Comparison of ENCODE assay signal across 13 mouse cellular contexts in genomic region chrX:144526042-144526441, GRCm38 (mm10).
DNase-seq lines count a peak whose midpoint lies in the region; ATAC-seq and TF ChIP-seq lines count a peak whose summit lies in the region.
"Had no signal": no experiment of that assay in that cellular context is flagged by ENCODE, and none has a peak within 500 bp of the region (broad histone marks: within the 10 kb centered on the region; RNA-seq: fewer than 3 reads in every experiment).

No protein-coding gene starts in this region.

- TF ChIP-seq POLR2A in liver, adult 2 months (IDR thresholded peaks at IDR 0.05; ENCODE audit: extremely low read depth, insufficient read depth, low read length): no peak

- H3K4me3 ChIP-seq in liver, adult 2 months (ENCODE audit: insufficient read depth, low read depth, low read length): no peak overlapping the region
- H3K4me3 ChIP-seq: midbrain, embryonic 10.5 days had no signal

- WGBS in liver, adult 2 months: 74% methylated on average over 7 of the region's 7 CpGs

- H3K27me3 ChIP-seq in liver, adult 2 months (ENCODE audit: control insufficient read depth, insufficient read depth, low read length): no peaks in the 10 kb centered on the region

- no peak for TF ChIP-seq CTCF in liver, adult 2 months (IDR thresholded peaks at IDR 0.05; ENCODE audit: low read depth, low read length)

- ATAC-seq in CD4-positive, CD25-positive, alpha-beta regulatory T cell, adult 4 months: peak; percentile 88
- ATAC-seq in frontal cortex, adult (ENCODE audit: low TSS enrichment): no peak
- ATAC-seq: hindbrain, postnatal 0 days had no signal

- no peak overlapping the region for H3K27ac ChIP-seq in liver, adult 2 months (replicated peaks; ENCODE audit: insufficient read depth, low read depth, low read length)
- H3K27ac ChIP-seq: hindbrain, postnatal 0 days; midbrain, embryonic 10.5 days had no signal

- DNase-seq in kidney, adult 9 months: peak; percentile 5
- no peak for DNase-seq in kidney, postnatal 10 days
- DNase-seq in liver, adult 2 months (ENCODE audit: extremely low read depth, low read depth, low spot score): peak; percentile 15
- DNase-seq in spleen, postnatal 36 days (ENCODE audit: low spot score in 2 of 2): peak; percentile 69 to 71
- no peak for DNase-seq in left cerebral cortex, adult 9 months (ENCODE audit: low spot score in 2 of 2)
- no peak for DNase-seq in yolk sac, embryonic 10.5 days (ENCODE audit: low spot score)
- DNase-seq: adrenal gland, postnatal 10 days; cerebellum, adult 9-11 months; gastrocnemius, postnatal 10 days had no signal

- no peaks in the 10 kb centered on the region for H3K79me2 ChIP-seq in liver, adult 2 months (ENCODE audit: control insufficient read depth, insufficient read depth, low read length)

- H3K4me1 ChIP-seq in liver, adult 2 months (ENCODE audit: control insufficient read depth, insufficient read depth, low read length): no peaks in the 10 kb centered on the region
- H3K4me1 ChIP-seq: midbrain, embryonic 10.5 days had no signal

- no peak overlapping the region for H3K9ac ChIP-seq in liver, adult 2 months (ENCODE audit: low read depth, low read length)

- H3K36me3 ChIP-seq in liver, adult 2 months (ENCODE audit: control insufficient read depth, insufficient read depth, low read length): no peaks in the 10 kb centered on the region
- H3K36me3 ChIP-seq: midbrain, embryonic 10.5 days had no signal

Comparison
In these comparisons a context has a peak if more than half of its experiments do, and no peak if none do; other contexts are left out.
1. DNase-seq: peak in kidney, adult 9 months (single experiment), liver, adult 2 months (single experiment) and spleen, postnatal 36 days (2 of 2); none in kidney, postnatal 10 days (single experiment), left cerebral cortex, adult 9 months (0 of 2) and yolk sac, embryonic 10.5 days (single experiment).